Mouse (Mus musculus) granulocyte monocyte progenitor cell, adult 5-6 weeks (primary cell): ENCODE results near the gene Arhgef2. TPM values are rescaled to one million over a fixed set of nuclear protein-coding genes. Genes with fewer than 3 reads are reported as not detected.

Experiments
- total RNA-seq, 2 experiments: library from RNA; stranded (forward) in 1 of 2; stranded (reverse) in 1 of 2; fragments of 200-712, 200-1000 nt in 1 of 2; fragments of >200 nt in 1 of 2; fragmentation: Nextera tagmentation in 1 of 2; gene quantifications; 2 replicates each; pipeline ENCODE4 v1.2.3; 2014 to 2017

Arhgef2 gene
- total RNA-seq, 2 experiments from 2014 or later = 59.1 to 137 TPM

Other genes starting within 250 kb of the Arhgef2 start
- not detected in 2 replicates for gene Paqr6, start 241.4 kb upstream of the Arhgef2 start, total RNA-seq (2014; fragmentation: Nextera tagmentation)
- not detected in 2 replicates for gene Paqr6, start 241.4 kb upstream of the Arhgef2 start, total RNA-seq (2017)
- gene Bglap3, start 233.2 kb upstream of the Arhgef2 start, total RNA-seq (2014; fragmentation: Nextera tagmentation) = not detected in 2 replicates
- gene Bglap3, start 233.2 kb upstream of the Arhgef2 start, total RNA-seq (2017) = not detected in 2 replicates
- gene Bglap2, start 227.3 kb upstream of the Arhgef2 start, total RNA-seq (2014; fragmentation: Nextera tagmentation) = not detected in 2 replicates
- gene Bglap2, start 227.3 kb upstream of the Arhgef2 start, total RNA-seq (2017) = not detected in 2 replicates
- gene Bglap, start 221.5 kb upstream of the Arhgef2 start, total RNA-seq (2014; fragmentation: Nextera tagmentation) = not detected in 2 replicates
- not detected in 2 replicates for gene Bglap, start 221.5 kb upstream of the Arhgef2 start, total RNA-seq (2017)
- gene Pmf1, start 195.6 kb upstream of the Arhgef2 start, total RNA-seq (2014; fragmentation: Nextera tagmentation) = 115 and 122 TPM in 2 replicates
- 128 and 141 TPM in 2 replicates for gene Pmf1, start 195.6 kb upstream of the Arhgef2 start, total RNA-seq (2017)
- gene Slc25a44, start 180.8 kb upstream of the Arhgef2 start, total RNA-seq (2014; fragmentation: Nextera tagmentation) = 13.1 and 13.5 TPM in 2 replicates
- 11.6 and 13.8 TPM in 2 replicates for gene Slc25a44, start 180.8 kb upstream of the Arhgef2 start, total RNA-seq (2017)
- 24.0 and 38.5 TPM in 2 replicates for gene Sema4a, start 144.8 kb upstream of the Arhgef2 start, total RNA-seq (2014; fragmentation: Nextera tagmentation)
- gene Sema4a, start 144.8 kb upstream of the Arhgef2 start, total RNA-seq (2017) = 25.1 and 35.7 TPM in 2 replicates
- not detected in 2 replicates for gene Lmna, start 96.0 kb upstream of the Arhgef2 start, total RNA-seq (2014; fragmentation: Nextera tagmentation)
- 0.41 and 1.6 TPM in 2 replicates for gene Lmna, start 96.0 kb upstream of the Arhgef2 start, total RNA-seq (2017)
- gene Mex3a, start 73.6 kb upstream of the Arhgef2 start, total RNA-seq (2014; fragmentation: Nextera tagmentation) = 3.8 and 5.1 TPM in 2 replicates
- 1.7 and 2.5 TPM in 2 replicates for gene Mex3a, start 73.6 kb upstream of the Arhgef2 start, total RNA-seq (2017)
- 1.0 and 1.2 TPM in 2 replicates for gene Rab25, start 57.7 kb upstream of the Arhgef2 start, total RNA-seq (2014; fragmentation: Nextera tagmentation)
- gene Rab25, start 57.7 kb upstream of the Arhgef2 start, total RNA-seq (2017) = not detected in 2 replicates
- gene Lamtor2, start 52.9 kb upstream of the Arhgef2 start, total RNA-seq (2014; fragmentation: Nextera tagmentation) = 60.7 and 74.3 TPM in 2 replicates
- gene Lamtor2, start 52.9 kb upstream of the Arhgef2 start, total RNA-seq (2017) = 102 and 122 TPM in 2 replicates
- 64.7 and 67.9 TPM in 2 replicates for gene Ubqln4, start 52.2 kb upstream of the Arhgef2 start, total RNA-seq (2014; fragmentation: Nextera tagmentation)
- gene Ubqln4, start 52.2 kb upstream of the Arhgef2 start, total RNA-seq (2017) = 37.9 and 39.6 TPM in 2 replicates
- gene Ssr2, start 30.1 kb upstream of the Arhgef2 start, total RNA-seq (2014; fragmentation: Nextera tagmentation) = 401 and 434 TPM in 2 replicates
- 225 and 243 TPM in 2 replicates for gene Ssr2, start 30.1 kb upstream of the Arhgef2 start, total RNA-seq (2017)
- gene Rxfp4, start 47.2 kb downstream of the Arhgef2 start, total RNA-seq (2014; fragmentation: Nextera tagmentation) = not detected in 2 replicates
- gene Rxfp4, start 47.2 kb downstream of the Arhgef2 start, total RNA-seq (2017) = not detected in 2 replicates
- 57.4 and 68.2 TPM in 2 replicates for gene Khdc4, start 79.8 kb downstream of the Arhgef2 start, total RNA-seq (2014; fragmentation: Nextera tagmentation)
- 35.4 and 49.3 TPM in 2 replicates for gene Khdc4, start 79.8 kb downstream of the Arhgef2 start, total RNA-seq (2017)
- 17.5 and 20.5 TPM in 2 replicates for gene Rit1, start 110.9 kb downstream of the Arhgef2 start, total RNA-seq (2014; fragmentation: Nextera tagmentation)
- 20.0 and 26.5 TPM in 2 replicates for gene Rit1, start 110.9 kb downstream of the Arhgef2 start, total RNA-seq (2017)
- 0.19 and 0.62 TPM in 2 replicates for gene Syt11, start 169.2 kb downstream of the Arhgef2 start, total RNA-seq (2014; fragmentation: Nextera tagmentation)
- gene Syt11, start 169.2 kb downstream of the Arhgef2 start, total RNA-seq (2017) = 0.65 and 1.1 TPM in 2 replicates
- 34.9 and 45.3 TPM in 2 replicates for gene Gon4l, start 229.3 kb downstream of the Arhgef2 start, total RNA-seq (2014; fragmentation: Nextera tagmentation)
- 22.8 and 29.2 TPM in 2 replicates for gene Gon4l, start 229.3 kb downstream of the Arhgef2 start, total RNA-seq (2017)